Mouse (Mus musculus) left cerebral cortex, postnatal 25 days (tissue): ENCODE measurements around the gene Gad2. TPM values are rescaled to one million over a fixed set of nuclear protein-coding genes. Genes with fewer than 3 reads are reported as not detected.

Source experiments
- DNase-seq, 2 experiments: peaks; one replicate each; pipeline ENCODE4 v3.0.0; 2022; ENCODE audit warnings: low spot score in 2 of 2, mixed read lengths in 1 of 2
- intact Hi-C: fragments of 180-260 bp; cut with DNase I; formaldehyde crosslinking; loops from one replicate; pipeline ENCODE4 v1.15.1; 2025
- microRNA-seq, 2 experiments: library from miRNA; unstranded; fragments of <30 nt; microRNA quantifications; one replicate each; pipeline ENCODE4 v1.2.0; 2022
- total RNA-seq, 2 experiments: library from RNA; stranded (reverse); gene quantifications; 2 replicates each; pipeline ENCODE4 v1.2.3; 2021

The Gad2 gene
- total RNA-seq, 2 experiments from 2014 or later, result 96.1 to 139 TPM

DNA sequence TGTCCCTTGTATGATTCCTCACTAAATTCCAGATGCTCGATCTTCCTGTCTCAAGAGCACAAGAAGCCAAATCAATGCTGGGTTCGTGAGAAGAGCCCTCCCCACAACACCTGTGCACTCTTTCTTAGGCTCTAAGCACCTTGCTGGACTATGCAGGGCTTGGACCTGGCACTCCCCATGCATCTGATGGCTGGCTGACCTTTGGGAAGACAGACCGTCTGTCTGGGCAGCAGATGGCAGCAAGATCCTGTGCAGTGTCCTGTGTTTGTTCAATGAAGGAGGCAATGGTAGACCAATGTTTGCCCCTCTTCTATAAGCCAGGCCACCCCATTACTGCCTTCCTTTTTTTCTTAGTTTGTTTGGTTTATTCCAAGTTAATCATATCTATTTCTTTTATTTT lies 119.2 kb downstream of the Gad2 start:
- intact Hi-C loops, result loop anchor here (5.0 kb wide), 1 partner anchor 121 kb away; no protein-coding TSS in a partner anchor

More for the DNA sequence above, 119.2 kb downstream of the Gad2 start:
- DNase-seq, result no peak

Small RNA genes within 50 kb of the gene (microRNA-seq; reads per million reads assigned to microRNA genes)
- gene Gm23636 (0 reads per million in 2 experiments), gene Mir3967 (0 reads per million in 2 experiments)

Other genes starting within 250 kb of the Gad2 start
- 1 to 10 TPM; 5.3 to 6.0 TPM for gene Apbb1ip, start 151.9 kb downstream of the Gad2 start, total RNA-seq